Mouse (Mus musculus) hindbrain, embryonic 11.5 days (tissue): ENCODE measurements around the gene Crygb. TPM values are rescaled to one million over a fixed set of nuclear protein-coding genes. Genes with fewer than 3 reads are reported as not detected.

Experiments
- ATAC-seq: fragments of 200-750 bp; cut with Nextera tagmentation; 2 replicates; pipeline ENCODE4 v1.8.0; 2017; ENCODE audit warnings: mild to moderate bottlenecking, moderate TSS enrichment, moderate library complexity; ENCODE audit not compliant: low FRiP score
- DNase-seq: peaks from one replicate; pipeline ENCODE4 v3.0.0-alpha.2; 2015; ENCODE audit warnings: low spot score
- H3K27ac ChIP-seq: fragments of 300-500 bp; sonication (generic); 2 replicates; pipeline ENCODE4 v1.5.1; 2014; ENCODE audit warnings: mild to moderate bottlenecking, low read depth, low read length
- H3K27me3 ChIP-seq: fragments of 300-500 bp; sonication (generic); 2 replicates; pipeline ENCODE4 v1.6.1; 2014; ENCODE audit warnings: mild to moderate bottlenecking, low read length, moderate library complexity, mixed read lengths; ENCODE audit not compliant: control insufficient read depth, insufficient read depth
- H3K36me3 ChIP-seq: fragments of 300-500 bp; sonication (generic); 2 replicates; pipeline ENCODE4 v1.6.1; 2014; ENCODE audit warnings: mild to moderate bottlenecking, low read length, moderate library complexity, mixed read lengths; ENCODE audit not compliant: control insufficient read depth, insufficient read depth
- H3K4me1 ChIP-seq: fragments of 300-500 bp; sonication (generic); replicated peaks from 2 replicates; pipeline ENCODE4 v1.6.1; 2014; ENCODE audit warnings: low read length, mixed read lengths; ENCODE audit not compliant: control insufficient read depth, insufficient read depth
- H3K4me2 ChIP-seq: fragments of 300-500 bp; sonication (generic); replicated peaks from 2 replicates; pipeline ENCODE4 v1.6.1; 2014; ENCODE audit warnings: mild to moderate bottlenecking, low read depth, low read length
- H3K4me3 ChIP-seq: fragments of 300-500 bp; sonication (generic); 2 replicates; pipeline ENCODE4 v1.5.1; 2014; ENCODE audit warnings: low read depth, low read length
- H3K9ac ChIP-seq: fragments of 300-500 bp; sonication (generic); 2 replicates; pipeline ENCODE4 v1.6.1; 2014; ENCODE audit warnings: low read depth, low read length
- H3K9me3 ChIP-seq: fragments of 300-500 bp; sonication (generic); 2 replicates; pipeline ENCODE4 v1.6.1; 2016; ENCODE audit warnings: low read length; ENCODE audit not compliant: control insufficient read depth
- polyA plus RNA-seq: library from polyadenylated mRNA; unstranded; fragments of >200 nt; fragmentation: Nextera tagmentation; extraction: Ambion mirVana; gene quantifications from 2 replicates; pipeline ENCODE4 v1.2.1, GENCODE M21; 2014

Gene Crygb
- polyA plus RNA-seq, 1 experiment from 2014 or later: not detected

DNA sequence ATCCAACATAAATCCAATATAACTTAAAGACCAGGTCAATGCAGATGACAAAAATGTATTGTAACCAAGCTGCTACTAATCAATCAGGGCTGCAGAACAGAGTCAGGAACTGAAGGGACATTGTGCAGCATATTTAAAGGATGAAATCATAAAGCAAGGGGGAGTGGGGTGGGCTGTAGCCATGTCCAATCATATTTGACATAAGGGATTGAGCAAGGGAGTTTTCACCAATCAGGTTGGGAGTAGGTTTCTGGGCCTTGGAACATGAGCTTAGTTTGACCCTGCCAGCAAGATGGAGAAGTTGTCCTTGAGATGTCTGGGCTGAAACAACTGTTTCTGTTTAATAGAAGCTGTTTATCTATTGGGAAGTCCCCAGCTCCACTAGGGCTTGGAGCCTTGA, 49.4 kb downstream of the Crygb start, which contains the start of gene Akr1cl:
Gene Akr1cl (minus strand): TSS at position 119 of the 400 bp plus-strand sequence.
- H3K4me3 ChIP-seq: no peak within 1 kb of the TSS
- no peaks in the 10 kb centered on the region for H3K4me1 ChIP-seq
- ATAC-seq: no peak
- H3K27ac ChIP-seq: no peak within 1 kb of the TSS
- no peaks in the 10 kb centered on the region for H3K9me3 ChIP-seq
- no peak within 1 kb of the TSS for H3K9ac ChIP-seq
- no peaks in the 10 kb centered on the region for H3K36me3 ChIP-seq
- no peak for DNase-seq
- no peak within 1 kb of the TSS for H3K4me2 ChIP-seq
- no peaks in the 10 kb centered on the region for H3K27me3 ChIP-seq

Other genes starting within 250 kb of the Crygb start
- gene Plekhm3, start 125.5 kb downstream of the Crygb start, polyA plus RNA-seq: 6.8 and 9.6 TPM in 2 replicates
- 0.36 and 0.68 TPM in 2 replicates for gene Akr1cl, start 49.5 kb downstream of the Crygb start, polyA plus RNA-seq
- 0.33 TPM in 1 of 2 replicates, not detected in the other for gene Cryge, start 31.1 kb downstream of the Crygb start, polyA plus RNA-seq
- not detected in 2 replicates for gene Crygd, start 18.8 kb downstream of the Crygb start, polyA plus RNA-seq
- not detected in 2 replicates for gene Crygc, start 8.6 kb downstream of the Crygb start, polyA plus RNA-seq
- gene Cryga, start 21.1 kb upstream of the Crygb start, polyA plus RNA-seq: not detected in 2 replicates
- gene Gm28845, start 37.3 kb upstream of the Crygb start, polyA plus RNA-seq: not detected in 2 replicates
- gene D630023F18Rik, start 40.9 kb upstream of the Crygb start, polyA plus RNA-seq: 0.22 TPM in 1 of 2 replicates, not detected in the other
- 436 and 480 TPM in 2 replicates for gene Idh1, start 104.2 kb upstream of the Crygb start, polyA plus RNA-seq
- 23.9 and 29.0 TPM in 2 replicates for gene Pikfyve, start 104.4 kb upstream of the Crygb start, polyA plus RNA-seq
- gene Pth2r, start 199.8 kb upstream of the Crygb start, polyA plus RNA-seq: 0.34 and 1.5 TPM in 2 replicates